Mouse (Mus musculus) adrenal gland, adult 18-20 months (tissue): ENCODE measurements at regions not wholly inside any gene's neighbourhood (a gene's known extent, or its start where the extent isn't known, plus 50 kb on each side); places are given as distances from the start of the nearest gene placed in this dataset.

Experiments used
- DNase-seq, 2 experiments: peaks; one replicate each; pipeline ENCODE4 v3.0.0; 2021 to 2022; ENCODE audit warnings: low spot score in 2 of 2

DNA sequence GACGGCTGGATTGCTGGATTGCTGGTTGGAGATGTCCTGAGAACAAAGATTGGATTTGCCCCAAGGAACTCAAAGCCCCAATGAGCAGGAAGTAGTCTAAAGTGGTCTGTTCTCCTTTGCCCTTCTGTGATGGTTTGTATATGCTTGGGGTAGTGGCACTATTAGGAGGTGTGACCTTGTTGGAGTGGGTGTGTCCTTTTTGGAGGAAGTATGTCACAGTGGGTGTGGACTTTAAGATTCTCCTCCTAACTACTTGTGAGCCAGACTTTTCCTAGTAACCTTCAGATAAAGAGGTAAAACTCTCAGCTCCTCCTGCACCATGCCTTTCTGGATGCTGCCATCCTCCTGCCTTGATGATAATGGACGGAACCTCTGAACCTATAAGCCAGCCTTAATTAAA is 69.1 kb upstream of the Gm47985 start:
- DNase-seq = no peak

GRCm38 (mm10) chr1:151118530-151118929 is 63.8 kb upstream of the Gm47985 start:
- no peak for DNase-seq

GRCm38 (mm10) chr1:151118982-151119381 is 63.4 kb upstream of the Gm47985 start:
- DNase-seq = no peak

GRCm38 (mm10) chr1:151119566-151119965 is 62.8 kb upstream of the Gm47985 start:
- DNase-seq = no peak

- no peak for DNase-seq
Measured at GRCm38 (mm10) chr1:151121686-151122085, 60.7 kb upstream of the Gm47985 start.

DNA sequence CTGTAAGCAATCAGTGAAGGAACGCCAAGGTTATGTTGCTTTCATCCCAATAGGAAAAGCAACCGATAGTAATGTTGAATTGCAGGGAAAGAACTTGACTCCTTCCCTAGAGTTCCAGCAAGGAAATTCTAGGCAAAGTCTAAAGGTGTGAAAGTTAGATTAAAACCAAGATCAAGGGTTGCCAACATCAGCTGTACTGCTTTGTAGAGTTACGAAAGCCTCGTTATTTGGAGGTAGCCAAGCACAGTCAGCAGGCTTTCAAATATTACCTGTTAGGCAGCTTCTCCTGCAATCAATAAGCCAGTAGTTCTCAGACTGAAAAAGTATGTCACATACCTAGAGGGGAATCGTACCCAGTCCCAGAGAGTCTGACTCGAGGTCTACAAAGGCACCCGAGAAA is 58.4 kb upstream of the Gm47985 start:
- no peak for DNase-seq

- DNase-seq = no peak
Measured at GRCm38 (mm10) chr1:151125028-151125659, 57.2 kb upstream of the Gm47985 start.

- DNase-seq = no peak
Measured at GRCm38 (mm10) chr1:151125764-151126485, 56.4 kb upstream of the Gm47985 start.

DNA sequence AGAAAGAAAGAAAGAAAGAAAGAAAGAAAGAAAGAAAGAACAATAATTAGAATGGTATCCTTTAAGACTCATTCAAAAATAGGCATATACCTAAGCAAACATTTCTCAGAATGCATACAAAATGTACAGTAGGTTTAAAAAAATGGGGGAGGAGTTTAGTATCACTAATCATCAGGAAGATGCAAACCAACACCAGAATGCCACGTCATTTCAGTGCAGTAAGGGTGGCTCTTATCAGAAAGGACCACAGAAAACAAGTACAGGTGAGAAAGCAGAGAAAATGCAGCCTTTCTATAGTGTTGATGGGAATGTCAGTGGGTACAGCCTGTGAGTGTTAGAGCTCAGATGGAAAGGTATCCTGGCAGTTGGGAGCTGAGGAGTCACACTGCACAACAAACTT is 55.6 kb upstream of the Gm47985 start:
- no peak for DNase-seq

DNA sequence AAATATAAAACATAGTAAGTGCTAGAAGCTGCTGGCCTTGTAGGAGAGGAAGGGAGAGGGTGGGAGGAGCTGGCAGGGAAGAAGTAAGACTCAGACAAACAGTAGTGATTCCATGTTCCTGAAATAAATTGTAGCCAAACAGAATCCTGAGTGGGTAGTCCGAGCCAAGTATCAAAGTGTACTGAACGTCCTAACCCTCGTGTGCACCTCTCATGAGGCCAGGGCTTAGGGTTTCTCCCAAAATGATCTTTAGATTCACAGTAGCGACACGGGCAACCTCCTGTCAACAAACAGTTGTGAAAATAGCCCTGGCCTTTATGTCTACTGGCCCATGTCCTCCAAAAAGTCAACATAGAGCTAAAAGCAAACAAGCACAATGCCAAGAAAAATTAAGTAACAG is 54.3 kb upstream of the Gm47985 start:
- DNase-seq = no peak

- no peak for DNase-seq
Measured at GRCm38 (mm10) chr1:151128955-151129354, 53.4 kb upstream of the Gm47985 start.

DNA sequence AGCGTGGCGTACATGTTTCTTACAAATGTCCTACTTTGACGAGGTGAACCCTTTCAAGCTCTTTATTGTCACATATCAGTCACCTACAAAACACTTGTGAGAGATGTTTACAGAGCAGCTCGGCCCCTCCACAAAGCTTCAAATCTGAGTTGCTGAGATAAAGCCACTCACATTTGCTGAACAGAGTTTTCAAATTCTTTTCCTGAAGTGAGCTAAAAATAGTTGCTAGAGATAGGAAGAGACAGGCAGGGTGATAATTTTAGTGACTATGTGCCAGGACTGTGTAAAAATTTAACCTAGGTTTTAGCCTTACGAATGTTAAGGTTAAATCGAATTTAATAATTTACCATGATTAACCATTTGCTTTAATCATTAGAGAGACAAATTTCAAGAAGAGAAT is 52.3 kb upstream of the Gm47985 start:
- no peak for DNase-seq

- DNase-seq = no peak
Measured at GRCm38 (mm10) chr1:151130845-151131626, 51.3 kb upstream of the Gm47985 start.

- no peak for DNase-seq
Measured at GRCm38 (mm10) chr1:151131627-151132284, 50.6 kb upstream of the Gm47985 start.
